Mouse (Mus musculus): ENCODE measurements around the gene Alkbh1.
A peak's percentile ranks its signal among the peaks of the same experiment; 100 is the strongest.
"Not testable (repeated sequence)": the region's sequence is repeated elsewhere in the genome, so short reads cannot be mapped to it uniquely, and the experiment has no call there.

Alkbh1 gene

GRCm38 (mm10) chr12:87443700-87444122 lies at the start of gene Alkbh1, which contains the start of gene Slirp:
Gene Alkbh1 (minus strand): TSS chr12:87444017.
Gene Slirp (plus strand): TSS chr12:87443896.
- DNase-seq (ENCODE audit: low spot score in 2 of 2) = peak; percentile 83 to 90

GRCm38 (mm10) chr12:87488683-87489082 lies 44.9 kb upstream of the Alkbh1 start:
- not testable (repeated sequence) for DNase-seq (ENCODE audit: low spot score in 2 of 2)

GRCm38 (mm10) chr12:87482482-87482881 lies 38.7 kb upstream of the Alkbh1 start:
- not testable (repeated sequence) for DNase-seq (ENCODE audit: low spot score in 2 of 2)

- DNase-seq (ENCODE audit: low spot score in 2 of 2) = no peak
Observed at GRCm38 (mm10) chr12:87474756-87475155, 30.9 kb upstream of the Alkbh1 start.

DNA sequence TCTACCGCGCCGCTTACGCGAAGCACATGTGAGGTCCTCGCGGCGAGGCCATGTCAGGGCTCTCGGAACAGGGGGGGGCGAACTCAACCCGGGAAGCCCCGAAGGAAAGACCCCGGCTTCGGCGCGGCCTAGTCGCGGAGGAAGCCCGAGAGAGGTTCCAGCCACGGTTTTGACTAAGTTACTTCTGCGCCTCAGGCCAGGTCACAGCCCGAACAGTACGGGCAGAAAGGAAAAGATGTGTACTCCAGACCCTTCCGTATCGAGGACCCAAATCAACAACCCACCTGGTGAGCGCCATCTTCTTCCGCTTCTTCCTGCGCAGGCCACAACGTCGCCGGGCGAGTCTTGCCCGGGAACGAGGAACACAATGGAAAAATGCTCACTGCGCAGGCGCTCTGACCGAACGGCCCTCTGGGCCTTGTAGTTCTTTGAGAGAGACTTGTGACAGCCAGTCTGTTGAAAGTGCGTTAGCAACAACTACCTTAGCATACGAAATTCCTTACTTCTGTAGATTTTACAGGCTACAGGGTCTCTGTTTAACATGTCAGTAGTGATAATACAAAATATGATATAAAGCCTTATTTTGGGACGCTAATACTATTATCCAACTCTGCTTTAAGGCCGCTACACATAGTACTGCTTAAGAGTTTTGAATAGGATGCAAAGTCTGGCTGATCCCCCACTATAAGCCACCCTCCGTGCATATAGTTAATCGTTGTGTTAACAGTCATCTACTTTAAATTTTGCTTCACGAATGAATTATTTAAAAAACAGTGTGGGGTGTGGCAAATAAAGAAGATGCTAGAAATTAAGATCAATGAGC lies 28.4 kb upstream of the Alkbh1 start, which contains the start of gene Snw1:
Gene Snw1, minus strand, starts transcription at position 311 of the 823 bp plus-strand sequence.
- peak; percentile 92 to 95 for DNase-seq (ENCODE audit: low spot score in 2 of 2)

DNA sequence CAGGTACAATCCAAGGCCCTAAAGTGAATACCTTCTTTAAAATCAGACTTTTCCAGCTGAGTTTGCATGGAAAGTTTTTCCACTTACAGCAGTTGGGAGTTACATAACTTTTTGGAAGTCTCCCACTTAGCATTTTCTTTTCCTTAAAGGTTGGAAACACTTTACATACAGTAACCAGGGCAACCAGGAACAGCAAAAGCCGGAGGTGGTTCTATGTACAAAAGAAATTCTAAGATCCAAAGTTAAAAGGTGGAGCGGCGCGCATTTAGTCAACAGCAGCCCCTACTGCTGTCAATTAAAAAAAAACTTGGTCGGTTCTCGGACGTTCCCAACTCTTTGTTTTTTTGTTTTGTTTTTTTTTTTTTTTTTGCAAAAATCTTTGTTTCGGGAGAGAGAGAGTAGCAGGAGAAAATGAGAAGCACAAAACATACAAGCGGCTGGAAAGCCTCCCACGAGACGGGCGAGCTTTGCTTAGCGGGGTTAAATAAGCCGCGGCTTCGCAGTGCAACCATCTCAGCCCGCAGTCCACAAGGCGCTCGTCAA lies 27.7 kb upstream of the Alkbh1 start:
- DNase-seq (ENCODE audit: low spot score in 2 of 2) = no peak

DNA sequence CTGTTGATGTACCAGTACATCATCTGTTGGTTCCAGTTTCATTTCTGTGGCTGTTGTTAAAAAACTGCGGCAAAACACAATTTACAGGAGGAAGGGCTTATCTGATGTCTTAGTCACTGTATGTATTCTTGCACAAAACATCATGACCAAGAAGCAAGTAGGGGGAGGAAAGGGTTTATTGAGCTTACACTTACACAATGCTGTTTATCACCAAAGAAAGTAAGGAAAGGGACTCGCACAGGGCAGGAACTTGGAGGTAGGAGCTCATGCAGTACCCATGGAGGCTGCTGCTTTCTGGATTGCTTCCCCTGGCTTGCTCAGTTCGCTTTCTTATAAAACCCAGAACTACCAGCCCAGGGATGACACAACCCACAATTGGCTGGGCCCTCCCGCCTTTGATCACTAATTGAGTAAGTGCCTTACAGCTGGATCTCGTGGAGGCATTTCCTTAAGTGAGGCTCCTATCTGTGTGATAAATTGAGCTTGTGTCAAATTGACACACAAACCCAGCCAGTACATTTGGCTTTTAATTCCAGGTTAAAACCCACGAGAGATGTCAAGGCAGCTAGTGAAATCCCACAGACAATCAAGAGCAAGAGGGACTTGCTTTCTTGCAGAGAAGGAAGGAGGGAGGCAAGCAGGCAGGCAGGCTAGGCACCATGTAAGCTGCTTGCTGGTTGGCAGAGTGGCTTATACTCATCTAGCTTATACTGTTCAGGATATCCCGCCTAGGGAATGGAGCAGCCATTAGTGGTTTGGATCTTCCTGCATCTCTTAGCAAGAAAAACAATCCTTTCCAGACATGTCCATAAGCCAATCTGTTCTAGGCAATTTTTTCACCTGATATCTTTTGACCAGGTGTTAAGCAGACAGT lies 26.7 kb upstream of the Alkbh1 start:
- DNase-seq (ENCODE audit: low spot score in 2 of 2) = no peak

DNA sequence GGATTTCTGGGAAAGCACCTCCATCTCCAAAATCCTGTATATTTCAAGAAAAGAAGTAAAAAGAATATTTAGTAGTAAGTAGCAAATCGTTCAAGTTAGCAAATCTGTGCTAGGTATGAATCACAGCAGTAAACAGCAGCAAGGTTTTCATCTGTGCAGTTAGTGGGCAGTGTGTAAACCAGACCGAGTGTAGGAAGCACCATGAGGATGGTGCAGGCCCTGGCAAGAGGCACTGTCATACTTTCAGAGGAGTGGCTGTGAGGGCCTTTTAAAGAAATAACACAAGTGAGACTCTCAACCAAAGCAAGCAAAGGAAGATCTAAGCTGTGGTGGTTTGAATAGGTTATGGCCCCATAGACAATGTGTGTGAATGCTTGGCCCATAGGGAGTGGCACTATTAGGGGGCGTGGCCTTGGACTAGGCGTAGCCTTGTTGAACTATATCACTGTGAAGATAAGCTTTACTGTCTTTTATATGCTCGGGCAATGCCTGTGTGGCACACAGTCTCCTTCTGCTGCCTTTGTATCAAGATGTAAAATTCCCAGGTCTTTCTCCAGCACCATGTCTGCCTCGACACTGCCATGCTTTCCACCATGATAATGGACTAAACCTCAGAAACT lies 21.0 kb upstream of the Alkbh1 start:
- DNase-seq (ENCODE audit: low spot score in 2 of 2) = no peak

DNA sequence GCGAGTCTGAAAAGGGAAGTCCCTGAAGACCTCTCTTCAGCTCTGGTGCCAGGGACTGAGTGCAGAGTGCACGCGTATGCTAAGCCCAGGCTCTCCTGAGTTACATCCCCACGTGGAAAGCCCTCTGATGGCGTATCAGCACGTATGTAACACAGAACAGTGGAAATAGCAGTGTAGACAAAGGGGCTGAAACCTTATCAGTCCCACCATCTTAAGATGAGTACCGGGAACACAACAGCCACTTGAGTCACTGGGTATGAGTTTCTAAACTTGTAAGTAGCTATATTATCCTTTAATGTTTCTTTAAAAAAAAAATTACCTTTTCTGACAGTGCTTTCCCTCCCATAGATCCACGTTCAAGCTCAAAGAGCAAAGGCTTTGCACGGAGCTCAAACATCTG lies 5.6 kb upstream of the Alkbh1 start:
- no peak for DNase-seq (ENCODE audit: low spot score in 2 of 2)

DNA sequence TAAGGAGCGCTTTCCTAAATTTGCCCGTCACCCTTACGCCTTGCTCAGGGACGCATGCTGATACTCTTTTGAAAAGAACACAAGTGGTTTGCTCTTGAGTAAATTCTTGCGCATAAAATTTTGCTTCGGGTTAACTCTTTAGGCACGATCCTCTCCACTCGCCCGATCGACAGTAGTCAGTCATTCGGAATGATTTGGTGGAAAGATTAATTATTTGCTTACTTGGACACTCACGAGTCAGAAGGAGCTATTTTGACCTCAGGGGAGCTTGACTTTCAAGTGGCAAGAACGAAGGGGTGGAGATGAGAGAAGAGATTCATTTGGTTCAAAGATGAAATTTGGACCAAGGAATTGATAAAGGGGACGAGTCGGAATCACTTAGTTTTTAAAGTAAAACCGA lies 394 bp upstream of the Alkbh1 start:
- DNase-seq (ENCODE audit: low spot score in 2 of 2) = no peak

DNA sequence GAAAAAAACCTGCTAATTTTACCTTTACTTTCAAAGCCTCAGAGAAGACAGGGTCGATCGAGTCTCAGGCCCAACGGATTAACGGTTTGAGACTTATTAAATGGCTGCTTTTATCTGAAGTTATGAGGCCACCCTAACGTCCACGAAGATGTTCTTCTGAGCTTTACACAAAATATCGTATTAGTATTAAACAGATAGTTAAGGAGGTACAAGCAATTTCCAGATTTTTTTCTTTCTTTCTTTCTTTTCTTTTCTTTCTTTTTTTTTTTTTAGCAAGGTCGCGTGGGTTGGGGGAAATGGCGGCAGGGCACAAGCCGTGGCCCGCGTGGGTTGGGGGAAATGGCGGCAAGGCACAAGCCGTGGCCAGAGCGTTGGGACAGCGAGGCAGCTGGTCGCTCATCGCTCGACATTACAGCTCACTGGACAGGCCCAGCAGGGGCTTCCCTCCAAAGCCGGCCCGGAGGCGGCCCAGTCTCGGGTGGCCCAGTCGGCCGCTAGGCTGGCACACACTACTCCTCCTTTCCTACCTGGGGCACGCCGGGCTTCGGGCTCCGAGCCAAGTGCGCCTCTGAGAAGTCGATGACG lies 610 bp downstream of the Alkbh1 start:
- DNase-seq (ENCODE audit: low spot score in 2 of 2) = no peak

- DNase-seq (ENCODE audit: low spot score in 2 of 2) = no peak
Observed at GRCm38 (mm10) chr12:87442177-87443114, 1.4 kb downstream of the Alkbh1 start.

- no peak for DNase-seq (ENCODE audit: low spot score in 2 of 2)
Observed at GRCm38 (mm10) chr12:87428885-87429284, 14.9 kb downstream of the Alkbh1 start.

DNA sequence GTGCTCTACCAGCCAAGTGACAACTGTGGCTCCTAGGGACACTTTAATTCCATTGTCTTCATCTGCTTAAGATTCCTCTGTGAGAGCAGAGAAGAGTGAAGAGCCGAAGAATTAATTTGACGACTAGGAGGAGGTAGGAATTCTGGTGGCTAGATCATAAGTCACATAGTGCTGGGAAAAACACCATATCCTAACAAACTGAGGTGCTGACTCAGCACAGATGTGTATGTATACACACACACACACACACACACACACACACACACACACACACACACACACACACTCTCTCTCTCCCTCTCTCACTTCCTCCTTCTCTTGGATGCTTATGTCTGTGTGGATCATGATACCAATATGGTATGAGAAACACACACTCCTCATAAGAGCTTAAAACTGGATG lies 15.5 kb downstream of the Alkbh1 start:
- DNase-seq (ENCODE audit: low spot score in 2 of 2) = no peak

DNA sequence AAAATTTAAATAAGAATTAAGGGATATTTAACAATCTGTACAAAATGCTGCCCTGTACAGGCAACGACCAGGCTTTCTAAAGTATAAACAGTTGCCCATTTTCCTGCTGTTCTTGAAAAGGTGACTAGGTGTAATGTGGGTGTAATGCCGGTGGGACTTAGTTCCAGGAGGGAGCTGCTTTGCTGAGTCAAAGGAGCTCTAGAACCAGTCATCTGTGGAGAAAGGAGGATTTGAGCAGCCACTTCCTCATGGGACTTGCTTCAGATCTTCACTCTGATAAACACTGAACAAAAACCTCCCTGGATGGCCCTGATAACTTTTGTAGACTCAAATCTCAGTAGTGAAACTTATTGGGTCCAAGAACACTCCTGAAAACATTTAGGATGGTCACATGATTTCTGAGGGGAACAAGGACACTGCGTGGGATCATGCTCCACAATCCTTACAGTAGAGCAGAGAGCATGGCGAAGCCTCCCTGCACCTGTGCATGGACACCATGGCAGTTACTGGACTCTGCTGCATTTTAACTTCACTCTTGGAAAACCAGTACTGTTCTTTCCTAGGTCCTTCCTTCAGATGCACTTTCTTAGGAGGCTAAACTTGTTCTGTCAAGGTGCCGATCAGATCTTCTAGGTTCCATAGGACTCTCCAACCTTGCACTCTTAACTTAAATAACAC lies 17.3 kb downstream of the Alkbh1 start:
- no peak for DNase-seq (ENCODE audit: low spot score in 2 of 2)

DNA sequence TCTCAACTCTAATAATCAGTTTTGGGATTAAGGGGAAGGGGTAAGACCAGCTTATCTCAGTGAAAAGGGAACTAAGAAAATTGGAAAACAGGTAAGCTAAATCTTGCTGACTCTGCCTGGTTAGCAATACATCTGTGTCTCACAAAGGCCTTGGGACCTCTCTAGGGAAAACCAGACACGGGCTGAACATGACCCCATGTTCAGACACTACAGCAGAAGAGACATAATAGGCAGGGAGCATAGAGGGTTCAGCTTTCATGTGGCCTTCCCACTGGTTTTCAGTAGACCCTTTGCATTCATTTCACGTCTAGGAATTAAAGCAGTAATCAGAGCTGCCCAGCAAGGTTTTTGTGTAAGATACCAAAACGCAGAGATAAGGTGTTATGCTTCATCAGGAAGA lies 19.3 kb downstream of the Alkbh1 start:
- no peak for DNase-seq (ENCODE audit: low spot score in 2 of 2)

- DNase-seq (ENCODE audit: low spot score in 2 of 2) = no peak
Observed at GRCm38 (mm10) chr12:87423700-87424099, 20.1 kb downstream of the Alkbh1 start.

DNA sequence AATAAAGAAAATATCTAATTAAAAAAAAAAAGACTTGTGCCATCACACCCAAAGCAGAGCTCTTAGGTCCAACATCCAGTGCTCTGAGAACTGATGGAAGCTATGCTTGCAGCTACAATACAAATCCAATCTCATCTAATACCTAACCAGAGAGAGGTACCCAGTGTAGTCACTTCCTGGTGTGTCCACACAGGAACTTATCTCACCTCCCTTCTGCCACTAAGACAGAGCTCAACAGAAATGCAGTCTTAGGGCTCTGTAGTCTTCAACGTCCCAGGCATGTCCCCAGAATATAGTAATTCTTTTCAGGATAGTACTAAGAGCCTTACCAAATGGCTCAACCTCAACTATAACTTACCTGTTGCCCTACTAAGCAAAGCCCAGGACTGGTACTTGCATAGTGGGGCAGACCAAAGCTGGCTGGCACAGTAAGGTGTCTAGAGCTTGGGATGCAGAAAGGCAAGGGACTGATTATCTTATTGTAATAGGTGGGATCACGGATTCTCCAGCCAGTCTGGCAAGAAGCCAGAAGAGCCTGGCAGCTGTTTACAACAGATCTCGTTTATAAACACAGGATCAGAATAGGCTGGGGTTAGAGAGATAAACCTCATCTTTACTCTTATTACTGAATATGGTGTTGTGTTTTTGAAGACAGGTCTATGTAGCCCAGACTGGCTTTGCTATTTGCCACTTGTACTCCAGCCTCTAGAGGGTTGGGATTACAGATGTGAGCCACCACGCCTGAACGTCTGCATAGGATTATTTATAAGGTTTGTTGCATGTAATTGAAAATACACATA lies 21.9 kb downstream of the Alkbh1 start:
- no peak for DNase-seq (ENCODE audit: low spot score in 2 of 2)

DNA sequence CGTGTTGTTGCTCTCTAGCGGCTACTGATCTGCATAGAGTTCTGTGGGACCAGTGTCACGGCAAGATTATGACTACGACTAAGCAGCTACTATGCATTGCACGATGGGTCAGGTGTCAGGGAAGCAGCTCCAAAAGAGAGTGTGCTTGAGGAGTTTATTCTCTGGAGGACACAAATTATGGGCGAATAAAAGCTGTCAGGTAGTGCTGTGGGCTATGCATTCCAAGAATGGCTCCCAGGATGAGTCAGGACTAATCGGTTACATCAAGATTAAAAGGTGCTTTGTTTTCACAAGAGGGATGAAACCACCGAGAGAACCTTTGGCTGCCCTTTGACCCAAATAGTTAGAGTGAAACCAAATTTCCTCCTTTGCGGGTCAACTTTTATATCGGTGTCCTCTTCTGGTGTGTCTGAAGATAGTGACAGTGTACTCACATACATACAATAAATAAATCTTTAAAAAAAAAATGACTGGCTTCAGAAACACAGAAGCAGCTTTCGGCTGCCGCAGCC lies 23.8 kb downstream of the Alkbh1 start:
- no peak for DNase-seq (ENCODE audit: low spot score in 2 of 2)

Measured in heart, adult 9 months (tissue).